Mouse (Mus musculus): Measurements from ENCODE around the gene Slc37a3. TPM values are rescaled to one million over a fixed set of nuclear protein-coding genes. Genes with fewer than 3 reads are reported as not detected.
"Not testable (repeated sequence)": the region's sequence is repeated elsewhere in the genome, so short reads cannot be mapped to it uniquely, and the experiment has no call there.

Slc37a3 gene
- polyA plus RNA-seq, 1 experiment = 30.8 TPM

DNA sequence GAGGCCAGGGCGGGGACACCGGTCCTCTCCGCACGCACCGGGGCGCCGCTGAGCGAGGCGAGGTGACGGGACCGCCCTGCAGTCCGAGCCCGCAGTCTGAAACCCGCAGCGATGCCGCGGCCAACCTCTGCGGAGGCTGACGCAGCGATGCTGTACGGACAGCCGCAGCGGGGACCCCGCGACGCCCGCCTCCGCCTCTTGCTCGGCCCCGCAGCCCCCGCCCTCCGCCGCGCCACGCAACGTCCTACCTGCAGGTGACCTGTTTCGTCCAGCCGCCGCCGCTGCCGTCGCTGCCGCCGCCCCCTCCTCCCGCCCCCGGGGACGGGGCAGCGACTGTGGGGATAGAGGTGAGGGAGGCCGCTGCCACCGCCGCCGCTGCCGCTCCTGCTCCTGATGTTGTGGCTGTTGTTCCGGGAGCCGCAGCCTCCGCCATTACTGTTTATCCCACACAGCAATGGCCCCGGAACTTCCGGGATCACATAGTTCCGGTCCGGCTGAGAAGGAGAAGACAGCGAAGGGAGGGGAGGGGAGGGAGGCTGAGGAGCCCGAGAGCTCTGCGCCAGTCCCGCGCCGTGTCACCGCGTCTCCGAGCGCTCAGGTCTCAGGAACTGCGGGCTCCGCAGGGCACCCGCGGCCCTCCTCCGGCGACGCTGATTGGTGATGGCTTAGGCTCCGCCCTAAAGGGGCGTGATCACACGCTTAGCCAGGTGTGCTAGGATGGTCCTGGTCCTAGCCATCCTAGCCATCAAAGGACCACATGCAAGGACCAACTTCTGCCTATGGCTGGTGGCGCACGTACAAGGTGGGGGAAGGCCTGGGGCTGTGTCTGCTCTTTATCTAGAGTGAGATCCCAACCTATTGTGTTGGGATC is 42.6 kb upstream of the Slc37a3 start, which contains the start of gene Mkrn1:
Gene Mkrn1 (minus strand): TSS at position 612 of the 871 bp plus-strand sequence.
- peak; percentile 82 for DNase-seq
- 1% methylated on average over 80 of the region's 82 CpGs for WGBS
- Histone ChIP-seq H3K4me3 (ENCODE audit: control insufficient read depth, insufficient read depth, low read length) (peak within 1 kb of the TSS; percentile 95), H3K36me3 (ENCODE audit: control insufficient read depth, insufficient read depth, low read length) (no peaks in the 10 kb centered on the region), H3K27ac (ENCODE audit: control insufficient read depth, insufficient read depth, low read length) (no peak within 1 kb of the TSS), H3K4me1 (replicated peaks; ENCODE audit: control insufficient read depth, insufficient read depth, low read length) (no peaks in the 10 kb centered on the region; the same call in 1 of the 2 replicates), H3K27me3 (ENCODE audit: control insufficient read depth, insufficient read depth, low read length) (no peaks in the 10 kb centered on the region)
- TF ChIP-seq POLR2A (IDR thresholded peaks at IDR 0.05; ENCODE audit: control insufficient read depth, extremely low read depth, insufficient read depth, low read length, poor library complexity) (peak; percentile 52; the same call in 1 of the 2 replicates), CTCF (IDR thresholded peaks at IDR 0.05; ENCODE audit: borderline replicate concordance, control insufficient read depth, extremely low read depth, insufficient read depth, low read length, poor library complexity) (no peak)

GRCm38 (mm10) chr6:39419386-39419850 is 41.9 kb upstream of the Slc37a3 start:
- peak overlapping the region; percentile 95 for H3K4me3 ChIP-seq (ENCODE audit: control insufficient read depth, insufficient read depth, low read length)
- H3K27ac ChIP-seq (ENCODE audit: control insufficient read depth, insufficient read depth, low read length) = no peak overlapping the region
- H3K36me3 ChIP-seq (ENCODE audit: control insufficient read depth, insufficient read depth, low read length) = no peaks in the 10 kb centered on the region
- no peaks in the 10 kb centered on the region; the same call in 1 of the 2 replicates for H3K4me1 ChIP-seq (replicated peaks; ENCODE audit: control insufficient read depth, insufficient read depth, low read length)
- 1% methylated on average over 43 of the region's 43 CpGs for WGBS
- no peak for DNase-seq
- H3K27me3 ChIP-seq (ENCODE audit: control insufficient read depth, insufficient read depth, low read length) = no peaks in the 10 kb centered on the region
- no peak for TF ChIP-seq POLR2A (IDR thresholded peaks at IDR 0.05; ENCODE audit: control insufficient read depth, extremely low read depth, insufficient read depth, low read length, poor library complexity)
- no peak for TF ChIP-seq CTCF (IDR thresholded peaks at IDR 0.05; ENCODE audit: borderline replicate concordance, control insufficient read depth, extremely low read depth, insufficient read depth, low read length, poor library complexity)

- not testable (repeated sequence) for H3K36me3 ChIP-seq (ENCODE audit: control insufficient read depth, insufficient read depth, low read length); DNase-seq; H3K4me1 ChIP-seq (replicated peaks; ENCODE audit: control insufficient read depth, insufficient read depth, low read length); H3K4me3 ChIP-seq (ENCODE audit: control insufficient read depth, insufficient read depth, low read length); H3K27me3 ChIP-seq (ENCODE audit: control insufficient read depth, insufficient read depth, low read length); H3K27ac ChIP-seq (ENCODE audit: control insufficient read depth, insufficient read depth, low read length)
Measured at GRCm38 (mm10) chr6:39416654-39417053, 39.2 kb upstream of the Slc37a3 start.

DNA sequence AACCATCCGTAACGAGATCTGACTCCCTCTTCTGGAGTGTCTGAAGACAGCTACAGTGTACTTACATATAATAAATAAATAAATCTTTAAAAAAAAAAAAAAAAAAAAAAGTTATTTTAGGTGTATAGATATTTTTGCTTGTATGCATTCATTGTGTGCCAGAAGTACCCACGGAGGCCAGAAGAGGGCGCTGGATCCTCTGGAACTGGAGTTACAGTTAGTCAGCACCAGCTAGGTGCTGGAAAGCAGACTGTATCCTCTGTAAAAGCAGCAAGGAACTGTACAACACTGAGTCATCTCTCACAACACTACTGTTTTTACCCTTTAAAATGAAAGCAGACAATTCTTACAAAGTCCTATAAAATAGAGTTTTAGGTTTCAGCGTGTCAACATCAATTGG is 38.3 kb upstream of the Slc37a3 start:
- TF ChIP-seq CTCF (IDR thresholded peaks at IDR 0.05; ENCODE audit: borderline replicate concordance, control insufficient read depth, extremely low read depth, insufficient read depth, low read length, poor library complexity) = no peak
- no peak for TF ChIP-seq POLR2A (IDR thresholded peaks at IDR 0.05; ENCODE audit: control insufficient read depth, extremely low read depth, insufficient read depth, low read length, poor library complexity)
- WGBS = 64% methylated on average over 3 of the region's 5 CpGs
- no peaks in the 10 kb centered on the region; the same call in 1 of the 2 replicates for H3K4me1 ChIP-seq (replicated peaks; ENCODE audit: control insufficient read depth, insufficient read depth, low read length)
- H3K27ac ChIP-seq (ENCODE audit: control insufficient read depth, insufficient read depth, low read length) = no peak overlapping the region
- peak; percentile 80 for DNase-seq
- no peak overlapping the region for H3K4me3 ChIP-seq (ENCODE audit: control insufficient read depth, insufficient read depth, low read length)
- no peaks in the 10 kb centered on the region for H3K27me3 ChIP-seq (ENCODE audit: control insufficient read depth, insufficient read depth, low read length)
- no peaks in the 10 kb centered on the region for H3K36me3 ChIP-seq (ENCODE audit: control insufficient read depth, insufficient read depth, low read length)

DNA sequence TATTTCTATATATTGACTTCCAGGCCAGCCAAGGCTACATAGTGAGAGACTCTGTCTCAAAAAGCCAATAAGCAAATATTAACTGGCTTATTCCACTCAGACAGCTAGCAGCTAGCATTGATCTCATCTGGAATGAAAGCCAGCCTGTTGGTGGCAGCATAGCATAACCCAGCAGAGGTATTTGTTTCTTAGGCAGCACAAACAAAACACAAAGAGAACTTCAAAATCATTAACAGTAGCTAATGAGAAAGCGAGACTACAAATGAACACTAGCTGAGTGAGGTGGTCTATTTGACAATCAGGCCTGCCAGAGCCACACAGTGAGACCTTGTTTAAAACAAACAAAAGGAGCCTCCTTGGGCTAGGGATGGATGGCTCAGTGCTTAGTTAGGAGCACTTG is 36.6 kb upstream of the Slc37a3 start:
- TF ChIP-seq POLR2A (IDR thresholded peaks at IDR 0.05; ENCODE audit: control insufficient read depth, extremely low read depth, insufficient read depth, low read length, poor library complexity) (no peak), CTCF (IDR thresholded peaks at IDR 0.05; ENCODE audit: borderline replicate concordance, control insufficient read depth, extremely low read depth, insufficient read depth, low read length, poor library complexity) (no peak)
- H3K27ac ChIP-seq (ENCODE audit: control insufficient read depth, insufficient read depth, low read length) = no peak overlapping the region
- H3K27me3 ChIP-seq (ENCODE audit: control insufficient read depth, insufficient read depth, low read length) = no peaks in the 10 kb centered on the region
- H3K4me3 ChIP-seq (ENCODE audit: control insufficient read depth, insufficient read depth, low read length) = no peak overlapping the region
- no peak for DNase-seq
- no peaks in the 10 kb centered on the region for H3K4me1 ChIP-seq (replicated peaks; ENCODE audit: control insufficient read depth, insufficient read depth, low read length)
- H3K36me3 ChIP-seq (ENCODE audit: control insufficient read depth, insufficient read depth, low read length) = peaks cover 6% of the 10 kb centered on the region; the same call in 1 of the 2 replicates
- WGBS = 100% methylated on average over 1 of the region's 1 CpGs

DNA sequence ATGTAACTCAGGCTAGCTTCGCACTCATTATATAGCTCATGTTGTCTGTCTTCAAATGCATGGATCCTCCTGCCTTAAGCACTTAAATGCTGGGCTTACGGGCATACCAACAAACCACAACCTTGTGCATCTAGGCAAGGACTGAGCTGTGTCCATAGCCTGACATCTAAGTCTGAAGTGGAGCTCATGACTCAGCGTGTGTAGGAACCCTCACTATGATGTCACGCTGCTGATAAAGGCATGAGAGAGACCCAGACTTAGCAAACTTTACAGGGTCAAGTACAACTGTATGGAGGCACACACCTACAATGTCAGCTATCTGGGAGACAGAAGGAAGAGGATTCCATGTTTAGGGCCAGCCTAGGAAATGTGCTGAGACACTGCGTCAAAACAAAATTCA is 29.0 kb upstream of the Slc37a3 start:
- no peak for DNase-seq
- TF ChIP-seq POLR2A (IDR thresholded peaks at IDR 0.05; ENCODE audit: control insufficient read depth, extremely low read depth, insufficient read depth, low read length, poor library complexity) = no peak
- TF ChIP-seq CTCF (IDR thresholded peaks at IDR 0.05; ENCODE audit: borderline replicate concordance, control insufficient read depth, extremely low read depth, insufficient read depth, low read length, poor library complexity) = no peak
- Histone ChIP-seq H3K36me3 (ENCODE audit: control insufficient read depth, insufficient read depth, low read length) (peaks cover 45% of the 10 kb centered on the region), H3K4me1 (replicated peaks; ENCODE audit: control insufficient read depth, insufficient read depth, low read length) (no peaks in the 10 kb centered on the region), H3K27me3 (ENCODE audit: control insufficient read depth, insufficient read depth, low read length) (no peaks in the 10 kb centered on the region), H3K27ac (ENCODE audit: control insufficient read depth, insufficient read depth, low read length) (no peak overlapping the region), H3K4me3 (ENCODE audit: control insufficient read depth, insufficient read depth, low read length) (no peak overlapping the region)
- WGBS = 97% methylated on average over 5 of the region's 5 CpGs

All from thymus, adult 2 months (tissue).